Mouse (Mus musculus) CH12.LX (cell line): ENCODE data around the gene Gdf15. TPM values are rescaled to one million over a fixed set of nuclear protein-coding genes. Genes with fewer than 3 reads are reported as not detected.

Experiments
- polyA plus RNA-seq: library from polyadenylated mRNA; unstranded; fragments of >175 nt; gene quantifications from 2 replicates; pipeline ENCODE4 v1.2.1, GENCODE M21; 2012; ENCODE audit warnings: low read depth; ENCODE audit not compliant: insufficient read length
- total RNA-seq, 2 experiments: library from RNA; depleted of rRNA; stranded (reverse); fragments of 300-350 nt in 1 of 2; fragments of >200 nt in 1 of 2; gene quantifications; 2 replicates each; pipeline ENCODE4 v1.2.3; 2012 to 2014

Gdf15 gene
- total and polyA plus RNA-seq, 3 experiments = 0.16 to 0.21 TPM; not detected in 1

Other genes with a start within 250 kb of the Gdf15 start
Only the 20 nearest of the 26 such genes appear.
- gene Klhl26, start 155.5 kb downstream of the Gdf15 start, total RNA-seq (2012; rRNA removed) = 10.2 and 15.6 TPM in 2 replicates
- gene Klhl26, start 155.5 kb downstream of the Gdf15 start, total RNA-seq (2014; rRNA removed) = 3.7 and 4.7 TPM in 2 replicates
- gene Klhl26, start 155.5 kb downstream of the Gdf15 start, polyA plus RNA-seq = 4.9 and 6.0 TPM in 2 replicates
- gene Tmem59l, start 145.1 kb downstream of the Gdf15 start, total RNA-seq (2012; rRNA removed) = not detected in 2 replicates
- gene Tmem59l, start 145.1 kb downstream of the Gdf15 start, total RNA-seq (2014; rRNA removed) = not detected in 2 replicates
- gene Tmem59l, start 145.1 kb downstream of the Gdf15 start, polyA plus RNA-seq = not detected in 2 replicates
- 1.1 and 1.2 TPM in 2 replicates for gene Crlf1, start 139.3 kb downstream of the Gdf15 start, total RNA-seq (2012; rRNA removed)
- 0.42 TPM in 2 replicates for gene Crlf1, start 139.3 kb downstream of the Gdf15 start, total RNA-seq (2014; rRNA removed)
- gene Crlf1, start 139.3 kb downstream of the Gdf15 start, polyA plus RNA-seq = 0.44 and 0.78 TPM in 2 replicates
- gene Rex1bd, start 125.7 kb downstream of the Gdf15 start, total RNA-seq (2012; rRNA removed) = 87.3 and 90.0 TPM in 2 replicates
- 43.3 and 47.8 TPM in 2 replicates for gene Rex1bd, start 125.7 kb downstream of the Gdf15 start, total RNA-seq (2014; rRNA removed)
- gene Rex1bd, start 125.7 kb downstream of the Gdf15 start, polyA plus RNA-seq = 38.4 and 59.9 TPM in 2 replicates
- 3,341 and 3,407 TPM in 2 replicates for gene Uba52, start 121.7 kb downstream of the Gdf15 start, total RNA-seq (2012; rRNA removed)
- 1,091 and 1,181 TPM in 2 replicates for gene Uba52, start 121.7 kb downstream of the Gdf15 start, total RNA-seq (2014; rRNA removed)
- 1,199 and 1,372 TPM in 2 replicates for gene Uba52, start 121.7 kb downstream of the Gdf15 start, polyA plus RNA-seq
- gene Fkbp8, start 104.7 kb downstream of the Gdf15 start, total RNA-seq (2012; rRNA removed) = 246 and 266 TPM in 2 replicates
- 172 and 178 TPM in 2 replicates for gene Fkbp8, start 104.7 kb downstream of the Gdf15 start, total RNA-seq (2014; rRNA removed)
- gene Fkbp8, start 104.7 kb downstream of the Gdf15 start, polyA plus RNA-seq = 176 and 178 TPM in 2 replicates
- 45.7 and 63.4 TPM in 2 replicates for gene Kxd1, start 104.5 kb downstream of the Gdf15 start, total RNA-seq (2012; rRNA removed)
- gene Kxd1, start 104.5 kb downstream of the Gdf15 start, total RNA-seq (2014; rRNA removed) = 67.9 and 68.0 TPM in 2 replicates
- 56.6 and 56.7 TPM in 2 replicates for gene Kxd1, start 104.5 kb downstream of the Gdf15 start, polyA plus RNA-seq
- gene Ell, start 93.0 kb downstream of the Gdf15 start, total RNA-seq (2012; rRNA removed) = 9.8 TPM in 2 replicates
- gene Ell, start 93.0 kb downstream of the Gdf15 start, total RNA-seq (2014; rRNA removed) = 6.4 and 6.5 TPM in 2 replicates
- 14.0 and 17.9 TPM in 2 replicates for gene Ell, start 93.0 kb downstream of the Gdf15 start, polyA plus RNA-seq
- gene Isyna1, start 38.1 kb downstream of the Gdf15 start, total RNA-seq (2012; rRNA removed) = 141 and 174 TPM in 2 replicates
- 99.9 and 107 TPM in 2 replicates for gene Isyna1, start 38.1 kb downstream of the Gdf15 start, total RNA-seq (2014; rRNA removed)
- 139 and 163 TPM in 2 replicates for gene Isyna1, start 38.1 kb downstream of the Gdf15 start, polyA plus RNA-seq
- gene Ssbp4, start 23.6 kb downstream of the Gdf15 start, total RNA-seq (2012; rRNA removed) = 77.3 and 84.9 TPM in 2 replicates
- 31.0 and 41.3 TPM in 2 replicates for gene Ssbp4, start 23.6 kb downstream of the Gdf15 start, total RNA-seq (2014; rRNA removed)
- gene Ssbp4, start 23.6 kb downstream of the Gdf15 start, polyA plus RNA-seq = 114 and 128 TPM in 2 replicates
- 0.25 and 0.30 TPM in 2 replicates for gene Lrrc25, start 16.3 kb downstream of the Gdf15 start, total RNA-seq (2012; rRNA removed)
- 2.4 and 2.6 TPM in 2 replicates for gene Lrrc25, start 16.3 kb downstream of the Gdf15 start, total RNA-seq (2014; rRNA removed)
- gene Lrrc25, start 16.3 kb downstream of the Gdf15 start, polyA plus RNA-seq = 4.0 and 5.9 TPM in 2 replicates
- 15.2 and 22.9 TPM in 2 replicates for gene Pgpep1, start 27.9 kb upstream of the Gdf15 start, total RNA-seq (2012; rRNA removed)
- 10.3 and 12.3 TPM in 2 replicates for gene Pgpep1, start 27.9 kb upstream of the Gdf15 start, total RNA-seq (2014; rRNA removed)
- 30.0 and 35.1 TPM in 2 replicates for gene Pgpep1, start 27.9 kb upstream of the Gdf15 start, polyA plus RNA-seq
- 135 and 168 TPM in 2 replicates for gene Lsm4, start 40.8 kb upstream of the Gdf15 start, total RNA-seq (2012; rRNA removed)
- 134 and 143 TPM in 2 replicates for gene Lsm4, start 40.8 kb upstream of the Gdf15 start, total RNA-seq (2014; rRNA removed)
- 240 and 256 TPM in 2 replicates for gene Lsm4, start 40.8 kb upstream of the Gdf15 start, polyA plus RNA-seq
- gene Jund, start 66.5 kb upstream of the Gdf15 start, total RNA-seq (2012; rRNA removed) = 279 and 287 TPM in 2 replicates
- gene Jund, start 66.5 kb upstream of the Gdf15 start, total RNA-seq (2014; rRNA removed) = 147 and 191 TPM in 2 replicates
- 255 and 283 TPM in 2 replicates for gene Jund, start 66.5 kb upstream of the Gdf15 start, polyA plus RNA-seq
- gene Iqcn, start 71.0 kb upstream of the Gdf15 start, total RNA-seq (2012; rRNA removed) = not detected in 2 replicates
- not detected in 2 replicates for gene Iqcn, start 71.0 kb upstream of the Gdf15 start, total RNA-seq (2014; rRNA removed)
- gene Iqcn, start 71.0 kb upstream of the Gdf15 start, polyA plus RNA-seq = 0.07 TPM in 1 of 2 replicates, not detected in the other
- 0.25 and 0.34 TPM in 2 replicates for gene Gm3336, start 86.1 kb upstream of the Gdf15 start, total RNA-seq (2012; rRNA removed)
- gene Gm3336, start 86.1 kb upstream of the Gdf15 start, total RNA-seq (2014; rRNA removed) = 0.31 TPM in 1 of 2 replicates, not detected in the other
- gene Gm3336, start 86.1 kb upstream of the Gdf15 start, polyA plus RNA-seq = 0.49 and 0.89 TPM in 2 replicates
- gene Pde4c, start 91.3 kb upstream of the Gdf15 start, total RNA-seq (2012; rRNA removed) = 3.8 and 4.7 TPM in 2 replicates
- gene Pde4c, start 91.3 kb upstream of the Gdf15 start, total RNA-seq (2014; rRNA removed) = 2.3 and 3.1 TPM in 2 replicates
- 6.5 TPM in 2 replicates for gene Pde4c, start 91.3 kb upstream of the Gdf15 start, polyA plus RNA-seq
- gene Rab3a, start 122.2 kb upstream of the Gdf15 start, total RNA-seq (2012; rRNA removed) = 1.8 and 1.9 TPM in 2 replicates
- gene Rab3a, start 122.2 kb upstream of the Gdf15 start, total RNA-seq (2014; rRNA removed) = 0.32 and 0.87 TPM in 2 replicates
- 0.65 and 0.99 TPM in 2 replicates for gene Rab3a, start 122.2 kb upstream of the Gdf15 start, polyA plus RNA-seq
- 25.3 and 28.5 TPM in 2 replicates for gene Mpv17l2, start 128.5 kb upstream of the Gdf15 start, total RNA-seq (2012; rRNA removed)
- gene Mpv17l2, start 128.5 kb upstream of the Gdf15 start, total RNA-seq (2014; rRNA removed) = 22.8 and 27.1 TPM in 2 replicates
- 31.9 and 36.1 TPM in 2 replicates for gene Mpv17l2, start 128.5 kb upstream of the Gdf15 start, polyA plus RNA-seq
- 37.4 and 45.9 TPM in 2 replicates for gene Pik3r2, start 144.3 kb upstream of the Gdf15 start, total RNA-seq (2012; rRNA removed)
- gene Pik3r2, start 144.3 kb upstream of the Gdf15 start, total RNA-seq (2014; rRNA removed) = 12.4 and 13.8 TPM in 2 replicates
- 16.3 and 25.8 TPM in 2 replicates for gene Pik3r2, start 144.3 kb upstream of the Gdf15 start, polyA plus RNA-seq